1 mouse cellular context compared by ENCODE assay signal in genomic region chr9:38718927-38719441, GRCm38 (mm10).
TF ChIP-seq lines count a peak whose summit lies in the region.

No protein-coding gene starts in this region.

TF ChIP-seq in CH12.LX, 34 proteins besides CTCF, POLR2A, EP300 and RAD21 (continued from another document):
- TF ChIP-seq IRF4 (IDR thresholded peaks at IDR 0.05; ENCODE audit: low read depth, low read length) (no peak), TCF12 (IDR thresholded peaks at IDR 0.05; ENCODE audit: low read depth, low read length) (no peak), ZC3H11A (IDR thresholded peaks at IDR 0.05; ENCODE audit: low read depth, low read length) (no peak), MAZ (IDR thresholded peaks at IDR 0.05; ENCODE audit: low read depth, low read length) (no peak), CHD2 (IDR thresholded peaks at IDR 0.05; ENCODE audit: low read length) (no peak), CHD1 (IDR thresholded peaks at IDR 0.05; ENCODE audit: low read depth, low read length) (no peak), JUN (IDR thresholded peaks at IDR 0.05; ENCODE audit: insufficient read depth, low read depth, low read length) (no peak), MXI1 (IDR thresholded peaks at IDR 0.05; ENCODE audit: low read depth, low read length) (no peak)
